Mouse (Mus musculus): ENCODE data around the gene Tgfbr1. TPM values are rescaled to one million over a fixed set of nuclear protein-coding genes. Genes with fewer than 3 reads are reported as not detected.
A peak's percentile ranks its signal among the peaks of the same experiment; 100 is the strongest.

Tgfbr1 gene
- polyA plus RNA-seq, 1 experiment from 2014 or later = 27.7 TPM

DNA sequence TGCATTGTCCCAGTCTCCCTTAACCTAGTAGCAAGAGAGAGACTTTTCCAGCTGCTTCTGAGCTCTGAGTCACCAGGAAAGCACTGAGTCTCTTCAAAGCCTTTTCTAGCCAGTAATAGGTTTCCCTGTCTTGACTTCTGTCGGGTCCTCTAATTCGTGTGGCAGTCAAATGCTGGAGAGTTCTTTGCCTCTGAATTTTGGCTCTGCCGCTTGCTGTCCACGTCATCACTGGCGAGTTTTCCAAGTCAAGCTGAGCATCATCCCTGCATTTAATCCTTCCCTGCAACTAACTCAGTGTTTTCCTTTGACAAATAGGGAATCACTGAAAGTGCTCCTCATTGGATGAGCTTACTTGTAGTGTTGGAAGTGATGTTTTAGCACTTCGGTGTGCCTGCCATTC lies 36.6 kb upstream of the Tgfbr1 start:
- Histone ChIP-seq H3K27me3 (ENCODE audit: control insufficient read depth, insufficient read depth, low read depth, low read length) (no peaks in the 10 kb centered on the region), H3K36me3 (ENCODE audit: control insufficient read depth, insufficient read depth, low read length) (no peaks in the 10 kb centered on the region), H3K4me1 (replicated peaks; ENCODE audit: control insufficient read depth, insufficient read depth, low read length) (no peaks in the 10 kb centered on the region; the same call in 1 of the 2 replicates), H3K4me3 (ENCODE audit: low read length) (no peak overlapping the region), H3K4me2 (ENCODE audit: low read depth, low read length) (no peak overlapping the region), H3K9ac (ENCODE audit: low read length) (no peak overlapping the region), H3K9me3 (ENCODE audit: control insufficient read depth, low read length) (no peaks in the 10 kb centered on the region), H3K27ac (ENCODE audit: low read length) (no peak overlapping the region)
- ATAC-seq (ENCODE audit: low read depth) = no peak
- 56% methylated on average over 6 of the region's 6 CpGs for WGBS

DNA sequence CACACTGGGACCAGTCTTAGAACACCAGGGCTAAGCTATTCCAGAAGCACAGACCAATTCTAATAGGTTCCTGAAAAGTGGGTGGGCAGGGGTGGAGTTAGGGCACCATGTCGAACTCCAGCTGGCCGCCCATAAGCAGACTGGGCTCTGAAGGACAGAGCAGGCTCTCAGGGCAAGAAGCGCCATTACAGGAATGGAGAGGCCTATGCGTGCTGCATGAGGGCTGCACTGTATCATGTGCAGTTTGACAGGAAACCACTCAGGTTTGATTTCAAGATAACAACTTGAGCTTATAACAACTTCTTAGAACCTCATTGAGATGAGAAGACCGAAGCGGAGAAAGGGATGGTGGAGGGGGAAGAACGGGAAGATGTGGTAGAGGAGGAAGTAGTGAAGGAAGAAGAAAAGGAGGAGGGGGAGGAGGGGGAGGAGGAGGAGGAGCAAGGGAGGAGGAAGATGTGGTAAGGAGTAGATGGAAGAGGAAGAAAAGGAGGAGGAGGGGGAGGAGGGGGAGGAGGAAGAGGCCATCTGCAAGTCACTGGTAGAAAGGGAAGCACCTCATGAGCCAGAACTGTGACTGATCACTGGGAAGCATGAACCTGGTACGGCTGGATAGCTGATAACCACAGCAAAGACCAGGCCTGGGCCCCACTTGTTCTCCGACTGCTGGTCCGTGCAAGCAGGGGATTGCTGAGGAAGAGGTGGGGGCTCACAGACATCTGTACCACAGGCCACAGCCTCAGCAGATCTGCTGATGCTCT lies 33.3 kb upstream of the Tgfbr1 start:
- H3K4me1 ChIP-seq (replicated peaks; ENCODE audit: control insufficient read depth, insufficient read depth, low read length) = no peaks in the 10 kb centered on the region; the same call in 1 of the 2 replicates
- no peak overlapping the region for H3K4me3 ChIP-seq (ENCODE audit: low read length)
- no peak overlapping the region for H3K27ac ChIP-seq (ENCODE audit: low read length)
- H3K9ac ChIP-seq (ENCODE audit: low read length) = no peak overlapping the region
- 64% methylated on average over 10 of the region's 10 CpGs for WGBS
- no peaks in the 10 kb centered on the region for H3K9me3 ChIP-seq (ENCODE audit: control insufficient read depth, low read length)
- ATAC-seq (ENCODE audit: low read depth) = no peak
- H3K27me3 ChIP-seq (ENCODE audit: control insufficient read depth, insufficient read depth, low read depth, low read length) = no peaks in the 10 kb centered on the region
- H3K4me2 ChIP-seq (ENCODE audit: low read depth, low read length) = no peak overlapping the region
- no peaks in the 10 kb centered on the region for H3K36me3 ChIP-seq (ENCODE audit: control insufficient read depth, insufficient read depth, low read length)

DNA sequence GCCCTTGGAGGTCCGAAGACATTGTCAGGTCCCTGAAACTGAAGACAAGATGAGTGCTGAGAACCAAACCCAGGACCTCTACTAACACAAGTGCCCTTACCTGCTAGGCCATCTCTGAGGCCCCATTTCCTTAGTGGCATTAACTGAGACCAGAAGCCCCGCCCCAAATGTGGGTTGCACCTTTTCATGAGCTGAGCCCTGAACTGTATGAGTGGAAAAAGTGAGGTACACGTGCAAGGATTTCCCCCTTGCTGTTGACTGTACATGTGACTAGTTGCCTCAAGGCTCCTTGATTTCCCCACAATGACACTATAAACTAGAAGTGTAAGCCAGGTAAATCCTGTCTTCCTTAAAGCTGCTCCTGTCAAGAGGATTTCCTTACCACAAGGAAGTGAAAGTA lies 30.7 kb upstream of the Tgfbr1 start:
- Histone ChIP-seq H3K9me3 (ENCODE audit: control insufficient read depth, low read length) (no peaks in the 10 kb centered on the region), H3K27ac (ENCODE audit: low read length) (no peak overlapping the region), H3K4me2 (ENCODE audit: low read depth, low read length) (no peak overlapping the region), H3K9ac (ENCODE audit: low read length) (no peak overlapping the region), H3K36me3 (ENCODE audit: control insufficient read depth, insufficient read depth, low read length) (no peaks in the 10 kb centered on the region), H3K4me1 (replicated peaks; ENCODE audit: control insufficient read depth, insufficient read depth, low read length) (no peaks in the 10 kb centered on the region; the same call in 1 of the 2 replicates), H3K4me3 (ENCODE audit: low read length) (no peak overlapping the region), H3K27me3 (ENCODE audit: control insufficient read depth, insufficient read depth, low read depth, low read length) (no peaks in the 10 kb centered on the region)
- WGBS = 75% methylated on average over 3 of the region's 3 CpGs
- ATAC-seq (ENCODE audit: low read depth) = no peak

DNA sequence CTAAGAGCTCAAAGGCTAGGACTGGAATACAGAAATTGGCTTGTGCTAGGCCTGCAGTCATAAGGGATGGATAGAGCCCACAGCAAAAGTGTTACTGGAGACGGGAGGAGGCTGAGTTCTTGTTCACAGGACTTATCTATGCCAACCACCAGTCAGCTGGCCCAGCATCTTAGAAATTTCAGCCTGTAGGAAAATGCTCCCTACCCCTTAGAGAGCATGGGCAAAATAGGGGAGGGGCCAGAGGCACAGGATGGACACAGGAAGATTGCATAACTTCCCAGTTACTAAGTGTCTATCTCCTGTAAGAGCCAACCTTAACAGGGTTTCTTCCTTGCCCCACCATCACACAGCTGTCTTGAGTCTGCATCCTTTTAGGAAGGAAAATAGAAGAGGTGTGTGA lies 28.8 kb upstream of the Tgfbr1 start:
- no peak for ATAC-seq (ENCODE audit: low read depth)
- Histone ChIP-seq H3K27me3 (ENCODE audit: control insufficient read depth, insufficient read depth, low read depth, low read length) (no peaks in the 10 kb centered on the region), H3K4me3 (ENCODE audit: low read length) (no peak overlapping the region), H3K9ac (ENCODE audit: low read length) (no peak overlapping the region), H3K9me3 (ENCODE audit: control insufficient read depth, low read length) (no peaks in the 10 kb centered on the region), H3K4me1 (replicated peaks; ENCODE audit: control insufficient read depth, insufficient read depth, low read length) (peaks cover 7% of the 10 kb centered on the region), H3K36me3 (ENCODE audit: control insufficient read depth, insufficient read depth, low read length) (no peaks in the 10 kb centered on the region), H3K4me2 (ENCODE audit: low read depth, low read length) (no peak overlapping the region), H3K27ac (ENCODE audit: low read length) (no peak overlapping the region)
- 90% methylated on average over 1 of the region's 1 CpGs for WGBS

DNA sequence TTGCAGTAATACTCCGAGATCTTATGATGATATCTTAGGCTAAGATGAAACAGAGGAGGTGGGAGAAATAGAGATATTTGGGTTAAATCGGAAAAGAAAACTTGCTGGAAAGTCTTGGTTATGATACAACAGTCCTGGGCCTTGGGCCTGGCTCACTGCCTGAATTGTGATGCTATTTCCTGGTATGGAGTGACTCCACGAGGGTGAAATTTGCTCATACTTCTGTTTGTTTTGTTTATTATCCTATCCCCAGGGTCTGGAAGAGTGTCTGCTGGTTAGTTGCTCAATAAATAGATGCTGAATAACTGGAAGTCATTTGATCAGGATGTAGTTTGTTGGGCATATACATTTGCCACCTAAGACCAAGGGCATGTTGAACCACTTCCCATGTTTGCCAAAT lies 25.2 kb upstream of the Tgfbr1 start:
- no peak overlapping the region for H3K9ac ChIP-seq (ENCODE audit: low read length)
- no peak overlapping the region for H3K27ac ChIP-seq (ENCODE audit: low read length)
- peaks cover 7% of the 10 kb centered on the region for H3K4me1 ChIP-seq (replicated peaks; ENCODE audit: control insufficient read depth, insufficient read depth, low read length)
- H3K4me2 ChIP-seq (ENCODE audit: low read depth, low read length) = no peak overlapping the region
- no peaks in the 10 kb centered on the region for H3K9me3 ChIP-seq (ENCODE audit: control insufficient read depth, low read length)
- H3K4me3 ChIP-seq (ENCODE audit: low read length) = no peak overlapping the region
- no peak for ATAC-seq (ENCODE audit: low read depth)
- WGBS = 57% methylated on average over 3 of the region's 3 CpGs
- no peaks in the 10 kb centered on the region for H3K36me3 ChIP-seq (ENCODE audit: control insufficient read depth, insufficient read depth, low read length)
- H3K27me3 ChIP-seq (ENCODE audit: control insufficient read depth, insufficient read depth, low read depth, low read length) = no peaks in the 10 kb centered on the region

DNA sequence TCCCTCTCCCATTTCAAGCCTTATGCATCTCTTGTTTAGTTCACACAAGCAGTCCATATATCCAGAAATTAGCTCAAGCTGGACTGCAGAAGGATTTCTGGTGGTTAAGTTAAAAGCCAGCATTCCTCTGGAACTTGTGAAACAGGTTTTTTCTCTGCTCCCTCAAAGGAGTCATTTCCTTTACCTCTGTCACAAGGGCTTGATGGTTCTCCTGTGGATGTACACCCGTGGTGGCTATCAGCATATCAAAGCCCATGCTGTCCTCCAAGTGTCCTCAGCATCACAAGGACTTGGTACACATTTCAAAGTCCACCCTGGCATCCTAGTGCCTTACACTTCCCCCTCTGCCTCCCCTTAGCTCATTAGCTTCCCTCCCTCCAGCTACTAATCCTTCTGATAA lies 23.7 kb upstream of the Tgfbr1 start:
- no peak overlapping the region; the same call in 1 of the 2 replicates for H3K27ac ChIP-seq (ENCODE audit: low read length)
- peak; percentile 90 for ATAC-seq (ENCODE audit: low read depth)
- H3K27me3 ChIP-seq (ENCODE audit: control insufficient read depth, insufficient read depth, low read depth, low read length) = no peaks in the 10 kb centered on the region
- H3K36me3 ChIP-seq (ENCODE audit: control insufficient read depth, insufficient read depth, low read length) = no peaks in the 10 kb centered on the region
- WGBS = 3% methylated on average over 1 of the region's 1 CpGs
- no peak overlapping the region for H3K9ac ChIP-seq (ENCODE audit: low read length)
- H3K4me3 ChIP-seq (ENCODE audit: low read length) = no peak overlapping the region
- no peaks in the 10 kb centered on the region for H3K9me3 ChIP-seq (ENCODE audit: control insufficient read depth, low read length)
- H3K4me1 ChIP-seq (replicated peaks; ENCODE audit: control insufficient read depth, insufficient read depth, low read length) = peaks cover 7% of the 10 kb centered on the region
- H3K4me2 ChIP-seq (ENCODE audit: low read depth, low read length) = no peak overlapping the region

DNA sequence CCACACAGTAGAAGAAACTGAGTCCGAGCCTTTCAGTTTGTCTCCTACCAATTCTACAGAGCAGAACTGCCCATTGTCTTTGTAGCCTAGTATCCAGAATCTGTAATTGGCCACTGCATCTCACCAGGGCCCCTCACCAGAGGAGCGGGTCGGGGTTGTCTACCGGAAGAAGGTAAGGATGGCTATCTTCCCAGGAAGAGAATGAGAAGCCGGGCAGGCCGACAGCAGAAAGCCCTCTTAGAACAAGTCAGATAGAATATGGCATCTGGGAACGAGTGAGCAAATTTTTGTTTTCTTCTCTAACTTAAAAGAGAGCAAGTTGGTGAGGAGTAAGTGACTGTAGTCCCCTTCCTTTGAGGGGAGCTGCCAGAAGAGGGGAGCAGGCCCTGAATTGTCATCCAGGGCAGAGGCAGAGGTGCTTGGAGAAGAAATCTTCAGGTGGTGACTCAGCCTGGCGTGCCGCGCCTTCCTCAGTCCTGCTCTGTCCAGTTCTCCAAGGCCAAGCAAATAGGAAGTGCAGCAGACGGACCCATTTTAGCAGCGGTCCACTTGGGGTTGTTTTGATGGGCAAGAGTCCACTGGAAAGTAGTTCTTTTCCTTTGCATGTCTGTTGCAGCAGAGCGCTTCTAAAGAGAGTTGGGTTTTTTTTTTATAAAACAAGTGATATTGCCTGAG lies 22.5 kb upstream of the Tgfbr1 start:
- 86% methylated on average over 13 of the region's 13 CpGs for WGBS
- Histone ChIP-seq H3K4me3 (ENCODE audit: low read length) (no peak overlapping the region), H3K4me1 (replicated peaks; ENCODE audit: control insufficient read depth, insufficient read depth, low read length) (peaks cover 7% of the 10 kb centered on the region)

DNA sequence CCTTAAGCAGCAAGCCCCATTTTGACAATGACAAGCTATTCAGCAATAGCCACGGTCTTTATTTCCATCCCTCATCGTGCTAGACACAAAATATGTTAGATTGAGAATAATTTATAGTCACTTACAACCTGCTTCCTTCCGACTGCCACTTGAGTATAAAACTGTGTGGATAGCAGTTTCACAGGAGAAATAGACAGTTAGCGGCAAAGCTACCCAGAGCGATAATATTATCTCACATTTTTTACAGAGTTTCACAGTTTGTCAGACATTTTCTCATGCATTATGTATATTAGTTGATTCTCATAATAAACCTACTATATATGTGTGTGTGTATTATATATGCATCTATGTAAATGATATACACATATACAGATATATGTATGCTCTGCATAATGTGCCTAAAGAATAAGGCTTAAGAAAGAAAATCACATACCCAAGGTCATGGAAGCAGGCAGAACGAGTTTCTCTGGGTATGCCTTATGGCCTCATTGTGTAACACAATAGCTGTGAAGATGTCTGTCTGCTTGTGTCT lies 20.1 kb upstream of the Tgfbr1 start:
- whole genome bisulfite sequencing = 83% methylated on average over 6 of the region's 6 CpGs
- Histone ChIP-seq H3K27ac (ENCODE audit: low read length) (no peak overlapping the region), H3K9me3 (ENCODE audit: control insufficient read depth, low read length) (no peaks in the 10 kb centered on the region), H3K4me3 (ENCODE audit: low read length) (no peak overlapping the region), H3K4me1 (replicated peaks; ENCODE audit: control insufficient read depth, insufficient read depth, low read length) (peaks cover 7% of the 10 kb centered on the region), H3K9ac (ENCODE audit: low read length) (no peak overlapping the region), H3K27me3 (ENCODE audit: control insufficient read depth, insufficient read depth, low read depth, low read length) (no peaks in the 10 kb centered on the region), H3K36me3 (ENCODE audit: control insufficient read depth, insufficient read depth, low read length) (no peaks in the 10 kb centered on the region), H3K4me2 (ENCODE audit: low read depth, low read length) (no peak overlapping the region)
- no peak for ATAC-seq (ENCODE audit: low read depth)

More for the DNA sequence above, 22.5 kb upstream of the Tgfbr1 start:
- ATAC-seq (ENCODE audit: low read depth) = no peak
- Histone ChIP-seq H3K9ac (ENCODE audit: low read length) (no peak overlapping the region), H3K36me3 (ENCODE audit: control insufficient read depth, insufficient read depth, low read length) (no peaks in the 10 kb centered on the region), H3K4me2 (ENCODE audit: low read depth, low read length) (no peak overlapping the region), H3K27me3 (ENCODE audit: control insufficient read depth, insufficient read depth, low read depth, low read length) (no peaks in the 10 kb centered on the region), H3K9me3 (ENCODE audit: control insufficient read depth, low read length) (no peaks in the 10 kb centered on the region), H3K27ac (ENCODE audit: low read length) (no peak overlapping the region)

DNA sequence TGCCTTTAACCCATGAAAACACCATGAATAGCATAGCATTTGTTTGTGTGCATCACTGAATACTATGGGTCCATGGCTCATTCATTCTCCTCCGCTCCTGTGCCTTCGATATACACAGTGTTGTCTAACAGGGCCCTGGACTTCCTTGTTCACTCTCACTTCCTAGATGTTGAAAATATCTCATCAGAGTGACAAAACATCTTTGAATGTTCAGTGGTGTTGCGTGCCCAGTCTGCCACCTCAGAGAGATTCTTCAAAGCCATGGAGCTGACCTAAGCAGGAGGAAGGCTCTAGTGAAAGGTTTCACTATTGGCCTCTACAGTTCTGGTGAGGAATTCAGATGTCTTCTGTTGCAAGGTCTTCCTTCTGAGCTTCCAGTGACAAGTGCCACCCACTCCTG lies 19.5 kb upstream of the Tgfbr1 start:
- no peaks in the 10 kb centered on the region for H3K9me3 ChIP-seq (ENCODE audit: control insufficient read depth, low read length)
- ATAC-seq (ENCODE audit: low read depth) = no peak
- no peaks in the 10 kb centered on the region for H3K36me3 ChIP-seq (ENCODE audit: control insufficient read depth, insufficient read depth, low read length)
- H3K4me3 ChIP-seq (ENCODE audit: low read length) = no peak overlapping the region
- H3K27me3 ChIP-seq (ENCODE audit: control insufficient read depth, insufficient read depth, low read depth, low read length) = no peaks in the 10 kb centered on the region
- H3K27ac ChIP-seq (ENCODE audit: low read length) = no peak overlapping the region
- no peak overlapping the region for H3K9ac ChIP-seq (ENCODE audit: low read length)
- 89% methylated on average over 3 of the region's 3 CpGs for WGBS
- H3K4me2 ChIP-seq (ENCODE audit: low read depth, low read length) = no peak overlapping the region
- H3K4me1 ChIP-seq (replicated peaks; ENCODE audit: control insufficient read depth, insufficient read depth, low read length) = peaks cover 6% of the 10 kb centered on the region

All from lung, embryonic 16.5 days (tissue).